Mouse (Mus musculus) brain, embryonic 14.5 days (tissue): Measurements from ENCODE around the gene Emc6.

ENCODE experiments used
- CTCF ChIP-seq: fragments of 200-500 bp; IDR thresholded peaks from 2 replicates; pipeline ENCODE4 v1.5.1; 2012; ENCODE audit warnings: inconsistent platforms, mild to moderate bottlenecking, moderate library complexity, borderline replicate concordance; ENCODE audit not compliant: insufficient read depth, insufficient read length; ENCODE audit errors: extremely low read depth
- POLR2A ChIP-seq: fragments of 200-500 bp; IDR thresholded peaks from 2 replicates; pipeline ENCODE4 v1.6.1; 2012; ENCODE audit warnings: mild to moderate bottlenecking, inconsistent platforms, borderline replicate concordance; ENCODE audit not compliant: poor library complexity, insufficient read depth, insufficient read length, severe bottlenecking; ENCODE audit errors: extremely low read depth

DNA sequence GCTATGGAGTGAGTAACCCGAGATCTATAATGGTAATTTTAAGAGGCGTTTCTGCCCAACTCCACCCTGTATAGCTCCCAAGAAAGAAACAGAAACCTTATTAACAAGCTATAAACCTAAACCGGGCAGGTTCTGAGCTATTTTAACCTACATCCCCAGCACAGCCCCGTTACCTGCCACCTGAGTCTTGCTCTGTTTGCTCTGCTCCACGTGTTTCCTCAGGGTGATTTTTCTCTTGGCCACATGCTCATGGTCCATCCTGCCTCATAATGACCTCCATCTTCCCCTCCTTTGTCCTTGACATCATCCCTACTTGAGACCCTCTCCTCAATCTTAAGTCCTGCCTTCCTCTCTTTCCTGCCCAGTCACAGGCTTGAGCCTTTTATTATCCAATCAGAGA lies 42.6 kb downstream of the Emc6 start:
- TF ChIP-seq POLR2A: no peak
- no peak for TF ChIP-seq CTCF
